Mouse (Mus musculus) heart, adult 10 weeks (tissue): Measurements from ENCODE around the gene Cldn15. TPM values are rescaled to one million over a fixed set of nuclear protein-coding genes. Genes with fewer than 3 reads are reported as not detected.

Experiments
- polyA plus RNA-seq: library from polyadenylated mRNA; stranded (reverse); fragments of 350-450 nt; fragmentation: Illumina TruSeq; extraction: RNeasy Lipid Tissue Mini Kit (QIAGEN cat#74804); gene quantifications from one replicate; pipeline ENCODE4 v1.2.3, GENCODE M21; 2014; ENCODE audit warnings: low read depth, low replicate concordance

The Cldn15 gene
- 11.8 TPM for polyA plus RNA-seq

GRCm38 (mm10) chr5:136966331-136966730, at the start of gene Cldn15:
Cldn15 (plus strand) TSS chr5:136966616.

DNA sequence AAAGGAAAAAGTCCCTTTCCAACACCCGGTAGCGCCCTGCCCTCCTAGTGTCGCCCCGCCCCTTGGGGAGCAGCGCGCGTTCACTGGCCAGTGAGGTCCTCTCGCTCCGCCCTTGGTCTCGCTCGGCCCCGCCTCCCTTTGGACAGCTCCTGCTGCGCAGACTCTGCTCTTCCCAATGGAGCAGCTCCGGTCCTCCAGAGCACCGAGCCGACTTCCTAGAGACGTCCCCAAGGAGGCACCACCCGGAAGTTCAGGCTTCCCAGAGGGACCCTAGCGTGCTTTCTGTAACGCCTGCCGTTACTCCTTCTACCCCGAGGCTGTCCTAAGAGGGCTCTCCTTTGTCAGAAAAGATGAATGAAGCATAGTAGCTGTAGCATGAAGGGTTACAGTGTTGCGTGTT, 13.4 kb upstream of the Cldn15 start, which contains the start of gene Fis1:
TSS of gene Fis1 (plus strand) at position 261 of the 400 bp plus-strand sequence.

DNA sequence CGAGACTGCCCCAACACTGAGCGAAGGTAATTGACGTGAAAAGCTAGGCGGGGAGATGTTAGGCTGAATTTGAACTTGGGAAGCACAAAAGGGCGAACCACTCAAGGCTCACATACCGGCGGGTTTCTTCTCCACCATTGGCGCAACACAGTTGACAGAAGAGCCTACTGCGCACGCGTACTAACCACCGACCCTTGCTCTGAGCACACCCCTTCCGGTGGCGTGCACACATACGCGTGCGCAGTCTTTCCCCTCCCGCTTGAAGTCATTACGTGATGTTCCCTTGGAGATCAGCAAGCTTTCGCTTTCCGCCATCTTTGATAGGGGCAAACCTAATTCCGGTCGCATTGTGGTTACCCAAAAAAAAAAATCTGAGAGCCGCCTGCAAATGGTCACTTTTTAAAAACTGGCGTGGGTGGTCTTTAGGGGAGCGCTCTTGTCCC, 20.3 kb downstream of the Cldn15 start, which contains the start of gene Plod3:
TSS of gene Plod3 (plus strand) at position 325 of the 443 bp plus-strand sequence.

DNA sequence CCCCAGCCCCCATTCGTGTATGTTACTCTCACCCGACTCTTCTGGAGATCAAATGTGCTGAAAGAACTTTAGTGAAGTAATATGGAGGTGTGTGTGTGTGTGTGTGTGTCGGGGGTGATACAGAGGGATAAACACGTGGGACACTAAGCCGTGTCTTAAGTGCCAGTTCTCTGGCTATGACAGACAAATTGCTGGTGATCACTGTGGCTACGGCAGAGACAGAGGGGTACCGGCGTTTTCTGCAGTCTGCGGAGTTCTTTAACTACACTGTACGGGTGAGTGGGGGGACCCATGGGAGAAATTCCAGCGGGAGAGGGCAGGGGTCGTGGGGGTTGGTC, 21.5 kb downstream of the Cldn15 start, which contains the start of gene Znhit1:
TSS of gene Znhit1 (minus strand) at position 88 of the 338 bp plus-strand sequence.

Other genes with a start within 250 kb of the Cldn15 start
- gene Col26a1, start 83.4 kb upstream of the Cldn15 start, polyA plus RNA-seq = 0.21 TPM
- gene Ift22, start 58.5 kb upstream of the Cldn15 start, polyA plus RNA-seq = 9.9 TPM
- 165 TPM for gene Fis1, start 13.3 kb upstream of the Cldn15 start, polyA plus RNA-seq
- gene Plod3, start 20.4 kb downstream of the Cldn15 start, polyA plus RNA-seq = 26.7 TPM
- 75.9 TPM for gene Znhit1, start 21.4 kb downstream of the Cldn15 start, polyA plus RNA-seq
- gene Vgf, start 59.8 kb downstream of the Cldn15 start, polyA plus RNA-seq = not detected
- 49.5 TPM for gene Ap1s1, start 79.5 kb downstream of the Cldn15 start, polyA plus RNA-seq
- 15.7 TPM for gene Serpine1, start 105.7 kb downstream of the Cldn15 start, polyA plus RNA-seq
- 12.1 TPM for gene Trim56, start 149.6 kb downstream of the Cldn15 start, polyA plus RNA-seq
- not detected for gene Muc3, start 182.7 kb downstream of the Cldn15 start, polyA plus RNA-seq
- 0.24 TPM for gene Muc3a, start 245.8 kb downstream of the Cldn15 start, polyA plus RNA-seq